Mouse (Mus musculus) neural tube, embryonic 13.5 days (tissue): Measurements from ENCODE around the gene Figla. TPM values are rescaled to one million over a fixed set of nuclear protein-coding genes. Genes with fewer than 3 reads are reported as not detected.
"Not testable (repeated sequence)": the region's sequence is repeated elsewhere in the genome, so short reads cannot be mapped to it uniquely, and the experiment has no call there.

Source experiments
- ATAC-seq: fragments of 200-750 bp; cut with Nextera tagmentation; 2 replicates; pipeline ENCODE4 v1.8.0; 2017; ENCODE audit warnings: low read depth, mild to moderate bottlenecking, moderate TSS enrichment, moderate library complexity
- H3K27ac ChIP-seq: fragments of 300-500 bp; sonication (generic); replicated peaks from 2 replicates; pipeline ENCODE4 v1.5.1; 2015; ENCODE audit warnings: moderate library complexity, mild to moderate bottlenecking, inconsistent platforms
- H3K27me3 ChIP-seq: fragments of 300-500 bp; sonication (generic); 2 replicates; pipeline ENCODE4 v1.6.1; 2015; ENCODE audit warnings: mild to moderate bottlenecking, inconsistent platforms
- H3K36me3 ChIP-seq: fragments of 300-500 bp; sonication (generic); 2 replicates; pipeline ENCODE4 v1.6.1; 2015; ENCODE audit warnings: mild to moderate bottlenecking, inconsistent platforms
- H3K4me1 ChIP-seq: fragments of 300-500 bp; sonication (generic); replicated peaks from 2 replicates; pipeline ENCODE4 v1.6.1; 2015; ENCODE audit warnings: inconsistent platforms
- H3K4me2 ChIP-seq: fragments of 300-500 bp; sonication (generic); 2 replicates; pipeline ENCODE4 v1.6.1; 2015; ENCODE audit warnings: inconsistent platforms, mild to moderate bottlenecking, moderate library complexity
- H3K4me3 ChIP-seq: fragments of 300-500 bp; sonication (generic); 2 replicates; pipeline ENCODE4 v1.5.1; 2015; ENCODE audit warnings: mild to moderate bottlenecking, inconsistent platforms
- H3K9ac ChIP-seq: fragments of 300-500 bp; sonication (generic); 2 replicates; pipeline ENCODE4 v1.6.1; 2015; ENCODE audit warnings: moderate library complexity, mild to moderate bottlenecking, inconsistent platforms
- H3K9me3 ChIP-seq: fragments of 300-500 bp; sonication (generic); 2 replicates; pipeline ENCODE4 v1.6.1; 2016; ENCODE audit warnings: inconsistent platforms
- WGBS: fragments of 180-500 bp; shearing (Covaris S2); methylation state at CpG from one replicate; pipeline ENCODE4 v1.1.7; 2015; 5-methylcytosine and 5-hydroxymethylcytosine counted together
- polyA plus RNA-seq: library from polyadenylated mRNA; unstranded; fragments of >200 nt; fragmentation: Nextera tagmentation; extraction: Ambion mirVana; gene quantifications from 2 replicates; pipeline ENCODE4 v1.2.1, GENCODE M21; 2015

Figla gene
- not detected in 2 replicates for polyA plus RNA-seq

DNA sequence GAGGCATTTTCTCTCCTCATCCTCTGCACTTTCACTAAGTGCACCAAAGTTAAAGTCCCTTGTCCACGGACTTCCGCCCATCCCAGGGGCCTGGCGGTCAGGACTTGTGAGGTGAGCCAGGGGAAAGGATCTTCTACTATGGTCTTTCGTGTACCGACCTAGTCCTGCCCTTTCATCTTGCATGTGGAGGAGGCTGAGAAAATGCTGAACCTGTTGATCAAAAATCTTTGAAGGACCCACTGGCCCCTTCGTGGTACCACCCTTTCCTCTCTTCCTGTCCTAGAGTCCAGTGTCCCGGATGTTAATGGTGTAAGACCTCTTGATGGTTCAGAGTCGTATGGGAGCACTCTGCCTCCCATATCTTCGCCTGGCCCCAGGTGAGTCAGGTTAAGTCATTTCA lies at the start of gene Figla:
Figla (plus strand) TSS at position 301 of the 400 bp plus-strand sequence.
- 84% methylated on average over 9 of the region's 9 CpGs for WGBS
- no peak within 1 kb of the TSS for H3K27ac ChIP-seq
- H3K9me3 ChIP-seq, result 0 out of 2 replicates have a peak, but pooled peaks cover under 1% of the 10 kb centered on the region
- no peak within 1 kb of the TSS for H3K9ac ChIP-seq
- H3K4me1 ChIP-seq, result no peaks in the 10 kb centered on the region
- no peak within 1 kb of the TSS for H3K4me2 ChIP-seq
- H3K4me3 ChIP-seq, result no peak within 1 kb of the TSS
- H3K36me3 ChIP-seq, result no peaks in the 10 kb centered on the region
- ATAC-seq, result no peak
- H3K27me3 ChIP-seq, result no peaks in the 10 kb centered on the region

DNA sequence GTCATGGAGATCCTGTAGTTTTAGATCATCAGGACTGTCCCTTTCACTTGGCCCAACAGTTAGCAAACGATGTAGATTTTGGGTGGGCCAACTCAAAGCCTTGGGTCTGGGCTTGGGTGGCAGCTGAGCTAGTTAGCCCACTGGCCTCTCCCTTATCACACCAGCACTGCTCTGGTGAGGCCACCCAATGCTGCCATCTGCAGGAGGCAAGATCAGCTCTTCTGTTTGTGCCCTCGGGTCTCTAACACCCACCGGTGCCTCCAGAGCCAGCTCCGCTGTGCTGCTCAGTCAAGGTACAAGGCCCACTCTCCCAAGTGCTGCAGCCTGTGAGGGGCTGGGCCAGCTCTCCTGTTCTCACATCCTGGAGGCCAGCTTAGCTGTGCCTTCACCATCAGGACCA lies 49.3 kb upstream of the Figla start:
- H3K27ac ChIP-seq, result no peak overlapping the region
- no peak overlapping the region for H3K4me3 ChIP-seq
- no peak for ATAC-seq
- H3K9me3 ChIP-seq, result no peaks in the 10 kb centered on the region
- H3K4me2 ChIP-seq, result no peak overlapping the region
- no peak overlapping the region for H3K9ac ChIP-seq
- H3K36me3 ChIP-seq, result no peaks in the 10 kb centered on the region
- H3K4me1 ChIP-seq, result peaks cover 13% of the 10 kb centered on the region
- WGBS, result 82% methylated on average over 4 of the region's 4 CpGs
- no peaks in the 10 kb centered on the region for H3K27me3 ChIP-seq

DNA sequence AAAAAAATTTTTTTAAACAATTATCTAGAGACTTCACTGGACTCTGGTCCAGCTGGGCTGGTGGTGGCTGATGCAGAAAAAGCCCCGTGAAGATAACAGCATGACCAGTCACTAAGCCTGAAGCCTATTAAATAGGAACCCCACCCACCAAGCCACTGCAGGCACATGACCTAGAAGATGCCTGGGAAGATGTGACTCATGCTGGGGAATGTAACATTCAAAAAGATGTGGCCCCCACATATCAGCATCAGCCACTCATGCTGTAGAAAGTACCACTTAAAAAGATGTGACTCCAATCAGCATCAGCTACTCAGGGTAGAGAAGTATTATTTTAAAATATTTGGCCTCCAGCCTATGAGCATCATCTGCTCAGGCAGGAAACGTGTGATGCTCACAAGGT lies 46.1 kb upstream of the Figla start:
- Histone ChIP-seq H3K4me1 (no peaks in the 10 kb centered on the region), H3K4me3 (no peak overlapping the region), H3K9me3 (no peaks in the 10 kb centered on the region), H3K27me3 (no peaks in the 10 kb centered on the region), H3K4me2 (no peak overlapping the region), H3K27ac (no peak overlapping the region), H3K9ac (no peak overlapping the region), H3K36me3 (no peaks in the 10 kb centered on the region)
- no peak for ATAC-seq
- WGBS, result 82% methylated on average over 2 of the region's 2 CpGs

GRCm38 (mm10) chr6:85972699-85973098 lies 43.3 kb upstream of the Figla start:
- Histone ChIP-seq H3K27me3 (no peaks in the 10 kb centered on the region), H3K36me3 (no peaks in the 10 kb centered on the region), H3K9ac (no peak overlapping the region), H3K4me3 (no peak overlapping the region), H3K27ac (no peak overlapping the region), H3K4me1 (no peaks in the 10 kb centered on the region), H3K9me3 (no peaks in the 10 kb centered on the region), H3K4me2 (no peak overlapping the region)
- WGBS, result 79% methylated on average over 3 of the region's 3 CpGs
- no peak for ATAC-seq

DNA sequence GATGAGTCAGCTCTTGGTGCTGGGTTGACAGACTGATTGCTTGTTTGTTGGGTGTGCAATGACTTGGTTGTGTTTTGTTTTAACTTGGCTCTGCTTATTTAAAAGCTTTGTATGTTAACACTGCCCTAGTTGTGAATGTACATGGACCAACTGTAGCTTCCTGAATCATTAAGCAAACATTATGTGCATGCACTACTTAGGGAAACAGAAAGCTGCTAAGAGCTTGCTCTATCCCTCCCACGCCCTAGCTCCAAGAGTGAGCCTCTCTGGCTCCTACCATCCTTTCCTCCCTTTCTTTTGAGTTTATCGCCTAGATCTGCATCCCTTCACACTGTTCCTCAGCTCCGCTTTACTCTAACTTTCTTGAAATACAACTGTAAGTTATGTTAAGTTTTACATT lies 42.6 kb upstream of the Figla start:
- no peak overlapping the region for H3K4me3 ChIP-seq
- H3K27me3 ChIP-seq, result no peaks in the 10 kb centered on the region
- H3K9me3 ChIP-seq, result no peaks in the 10 kb centered on the region
- H3K4me1 ChIP-seq, result no peaks in the 10 kb centered on the region
- 82% methylated on average over 3 of the region's 3 CpGs for WGBS
- no peak overlapping the region for H3K9ac ChIP-seq
- no peak overlapping the region for H3K27ac ChIP-seq
- ATAC-seq, result no peak
- no peaks in the 10 kb centered on the region for H3K36me3 ChIP-seq
- H3K4me2 ChIP-seq, result no peak overlapping the region

DNA sequence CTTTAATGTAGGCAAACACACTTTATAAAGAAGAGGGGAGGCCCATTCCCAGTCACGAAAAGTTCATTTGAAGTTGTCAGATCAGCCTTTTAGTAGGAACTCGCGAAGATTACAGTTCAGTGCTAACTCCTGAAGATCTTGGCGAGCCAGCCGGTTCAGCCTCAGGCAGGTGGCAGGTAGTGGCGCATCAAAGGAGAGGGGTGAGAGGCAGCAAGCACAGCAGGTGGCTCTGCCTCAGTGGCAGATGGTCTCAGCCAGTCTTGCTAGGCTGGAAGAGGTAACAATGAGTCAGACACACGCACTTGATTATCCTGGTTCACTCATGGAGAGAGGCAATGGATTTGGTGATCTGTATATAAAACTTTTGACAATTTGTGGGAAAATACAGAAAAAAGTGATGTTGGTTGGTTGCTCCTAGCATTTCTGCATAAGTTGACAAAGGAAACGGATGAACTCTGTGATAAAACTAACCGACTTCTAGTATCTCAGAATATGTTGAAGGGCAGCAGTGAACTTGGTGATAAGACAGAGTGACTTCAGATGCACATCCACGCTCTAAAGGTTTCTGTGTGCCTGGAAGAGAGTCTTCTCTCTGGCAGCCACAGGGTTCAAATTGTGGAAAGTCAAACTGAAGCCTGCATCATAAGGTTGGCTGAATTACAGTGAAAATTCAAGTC lies 40.9 kb upstream of the Figla start:
- H3K27ac ChIP-seq, result no peak overlapping the region
- no peak for ATAC-seq
- 71% methylated on average over 10 of the region's 10 CpGs for WGBS

GRCm38 (mm10) chr6:85975761-85976160 lies 40.2 kb upstream of the Figla start:
- no peak overlapping the region for H3K4me3 ChIP-seq
- H3K9me3 ChIP-seq, result no peaks in the 10 kb centered on the region
- no peak for ATAC-seq
- no peaks in the 10 kb centered on the region for H3K4me1 ChIP-seq
- H3K27ac ChIP-seq, result no peak overlapping the region
- H3K9ac ChIP-seq, result no peak overlapping the region
- no peak overlapping the region for H3K4me2 ChIP-seq
- H3K27me3 ChIP-seq, result no peaks in the 10 kb centered on the region
- 89% methylated on average over 1 of the region's 1 CpGs for WGBS
- H3K36me3 ChIP-seq, result no peaks in the 10 kb centered on the region

More for the DNA sequence above, 40.9 kb upstream of the Figla start:
- H3K4me3 ChIP-seq, result no peak overlapping the region
- no peaks in the 10 kb centered on the region for H3K27me3 ChIP-seq
- H3K4me2 ChIP-seq, result no peak overlapping the region
- H3K36me3 ChIP-seq, result no peaks in the 10 kb centered on the region
- no peak overlapping the region for H3K9ac ChIP-seq
- no peaks in the 10 kb centered on the region for H3K9me3 ChIP-seq
- H3K4me1 ChIP-seq, result no peaks in the 10 kb centered on the region

DNA sequence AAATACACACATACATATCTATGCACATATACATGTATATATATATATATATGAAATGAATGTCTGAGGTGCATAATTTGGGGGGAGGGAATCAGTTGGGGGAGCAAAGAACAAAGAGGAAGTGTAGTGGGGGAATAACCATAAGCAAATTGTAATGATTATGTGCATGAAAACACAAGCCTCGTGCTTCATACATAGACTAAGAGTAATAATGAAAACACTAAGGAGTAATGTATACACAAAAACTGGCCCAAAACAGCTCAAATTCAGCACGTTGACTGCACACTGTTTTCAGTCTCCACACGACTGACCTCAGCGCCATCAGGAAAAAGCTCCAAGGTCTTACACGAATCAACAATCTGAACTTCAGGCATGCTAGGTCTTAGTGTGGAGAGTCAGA lies 39.7 kb upstream of the Figla start:
- Histone ChIP-seq H3K27me3 (no peaks in the 10 kb centered on the region), H3K27ac (no peak overlapping the region), H3K36me3 (no peaks in the 10 kb centered on the region), H3K9me3 (no peaks in the 10 kb centered on the region), H3K4me2 (no peak overlapping the region), H3K4me1 (no peaks in the 10 kb centered on the region), H3K4me3 (no peak overlapping the region), H3K9ac (no peak overlapping the region)
- ATAC-seq, result no peak
- WGBS, result 88% methylated on average over 5 of the region's 5 CpGs

GRCm38 (mm10) chr6:85978736-85979135 lies 37.2 kb upstream of the Figla start:
- not testable (repeated sequence) for H3K27ac ChIP-seq, H3K9ac ChIP-seq, H3K27me3 ChIP-seq, H3K4me1 ChIP-seq, H3K36me3 ChIP-seq, H3K9me3 ChIP-seq, ATAC-seq, H3K4me2 ChIP-seq, H3K4me3 ChIP-seq
- WGBS, result 86% methylated on average over 4 of the region's 4 CpGs

GRCm38 (mm10) chr6:85984351-85984750 lies 31.6 kb upstream of the Figla start:
- H3K36me3 ChIP-seq, result no peaks in the 10 kb centered on the region
- H3K4me2 ChIP-seq, result no peak overlapping the region
- H3K4me3 ChIP-seq, result no peak overlapping the region
- H3K9ac ChIP-seq, result no peak overlapping the region
- no peaks in the 10 kb centered on the region for H3K27me3 ChIP-seq
- no peaks in the 10 kb centered on the region for H3K4me1 ChIP-seq
- ATAC-seq, result no peak
- no peaks in the 10 kb centered on the region for H3K9me3 ChIP-seq
- no peak overlapping the region for H3K27ac ChIP-seq
- 77% methylated on average over 8 of the region's 8 CpGs for WGBS

GRCm38 (mm10) chr6:85989570-85989969 lies 26.4 kb upstream of the Figla start:
- not testable (repeated sequence) for H3K9me3 ChIP-seq, H3K36me3 ChIP-seq, H3K27ac ChIP-seq, H3K4me3 ChIP-seq, H3K27me3 ChIP-seq, H3K4me1 ChIP-seq, H3K9ac ChIP-seq, ATAC-seq, H3K4me2 ChIP-seq
- WGBS, result 83% methylated on average over 5 of the region's 5 CpGs

DNA sequence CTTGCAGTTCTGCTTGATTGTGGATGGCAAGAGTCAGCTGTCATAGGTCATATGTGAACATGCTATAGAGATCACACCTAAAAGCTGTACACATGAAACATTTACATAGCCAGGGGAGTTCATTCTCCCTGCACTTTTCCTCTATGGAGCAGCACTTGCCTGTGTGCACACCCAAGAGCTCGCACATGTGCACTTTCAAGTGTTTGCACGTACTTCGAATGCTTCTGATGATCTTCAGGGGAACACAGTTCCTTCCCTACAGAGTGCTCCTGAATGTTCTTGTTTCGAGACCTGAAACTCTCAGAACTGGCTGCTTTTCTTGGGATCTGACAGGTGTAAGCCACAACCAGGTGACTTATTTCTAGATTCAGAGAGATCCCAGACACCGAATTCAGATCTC lies 25.2 kb upstream of the Figla start:
- H3K36me3 ChIP-seq, H3K4me1 ChIP-seq, H3K9me3 ChIP-seq, ATAC-seq, H3K4me2 ChIP-seq, H3K27me3 ChIP-seq, H3K9ac ChIP-seq, H3K27ac ChIP-seq, H3K4me3 ChIP-seq: not testable (repeated sequence)
- 93% methylated on average over 5 of the region's 5 CpGs for WGBS

- WGBS, result 71% methylated on average over 18 of the region's 18 CpGs
Measured at GRCm38 (mm10) chr6:86003405-86003925, 12.5 kb upstream of the Figla start.

More at GRCm38 (mm10) chr6:86003405-86003925, 12.5 kb upstream of the Figla start:
- Histone ChIP-seq H3K27me3 (no peaks in the 10 kb centered on the region), H3K9ac (no peak overlapping the region), H3K36me3 (no peaks in the 10 kb centered on the region), H3K4me1 (peaks cover 7% of the 10 kb centered on the region), H3K4me3 (no peak overlapping the region), H3K4me2 (no peak overlapping the region), H3K27ac (no peak overlapping the region), H3K9me3 (0 out of 2 replicates have a peak, but pooled peaks cover 3% of the 10 kb centered on the region)
- no peak for ATAC-seq
